ENCODE assay signal across 1 mouse cellular context in the genomic region with DNA sequence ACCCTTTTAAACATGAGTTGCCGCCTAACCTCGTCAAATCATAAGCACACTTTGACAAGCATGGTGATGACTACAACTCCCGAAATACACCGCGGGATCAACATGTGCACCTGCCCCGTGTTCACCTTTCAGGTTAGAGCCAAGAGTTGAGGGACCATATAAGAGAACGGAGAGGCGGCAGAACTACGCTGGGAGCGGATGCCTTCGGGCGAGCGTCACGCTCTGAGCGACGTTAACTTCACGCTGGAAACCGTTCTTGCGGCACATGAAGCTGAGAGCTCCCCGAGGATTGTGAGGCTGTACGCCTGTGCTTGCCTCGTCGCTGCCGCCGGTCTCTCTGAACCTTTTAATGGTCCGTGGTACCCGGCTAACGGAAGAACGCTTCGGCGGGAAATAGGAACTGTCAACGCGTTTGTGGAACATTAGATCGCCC.
TF ChIP-seq lines count a peak whose summit lies in the region.

No protein-coding gene starts in this region.

TF ChIP-seq in CH12.LX, 34 proteins besides CTCF, POLR2A, EP300 and RAD21 (continued from another document):
- TF ChIP-seq MXI1 (IDR thresholded peaks at IDR 0.05; ENCODE audit: low read depth, low read length): peak; percentile 98
